Mouse (Mus musculus) mesoderm, embryonic 11.5 days (tissue): ENCODE measurements around the gene Efhd1.

Experiments
- DNase-seq: peaks from one replicate; pipeline ENCODE4 v3.0.0-alpha.2; 2012; ENCODE audit warnings: low read depth, low spot score

The Efhd1 gene

DNA sequence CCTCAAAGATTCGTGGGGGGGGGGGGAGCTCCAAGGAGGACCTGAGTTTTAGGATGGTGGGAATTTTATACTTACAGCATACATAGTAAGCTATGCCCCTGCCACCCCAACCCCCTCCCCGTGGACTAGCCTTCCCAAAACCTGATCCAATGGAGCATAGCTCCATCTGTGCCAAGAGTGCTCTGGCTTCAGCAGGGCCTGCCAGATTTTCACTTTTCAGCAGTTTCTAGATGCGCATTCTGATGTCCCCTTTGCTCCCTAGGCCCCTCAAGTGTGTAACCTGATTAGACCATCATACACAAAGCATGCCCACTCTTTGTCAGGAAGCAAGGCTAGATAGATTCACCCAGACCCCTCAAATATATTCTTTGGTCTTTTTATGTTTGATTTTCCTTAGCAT is 6.0 kb downstream of the Efhd1 start:
- no peak for DNase-seq

DNA sequence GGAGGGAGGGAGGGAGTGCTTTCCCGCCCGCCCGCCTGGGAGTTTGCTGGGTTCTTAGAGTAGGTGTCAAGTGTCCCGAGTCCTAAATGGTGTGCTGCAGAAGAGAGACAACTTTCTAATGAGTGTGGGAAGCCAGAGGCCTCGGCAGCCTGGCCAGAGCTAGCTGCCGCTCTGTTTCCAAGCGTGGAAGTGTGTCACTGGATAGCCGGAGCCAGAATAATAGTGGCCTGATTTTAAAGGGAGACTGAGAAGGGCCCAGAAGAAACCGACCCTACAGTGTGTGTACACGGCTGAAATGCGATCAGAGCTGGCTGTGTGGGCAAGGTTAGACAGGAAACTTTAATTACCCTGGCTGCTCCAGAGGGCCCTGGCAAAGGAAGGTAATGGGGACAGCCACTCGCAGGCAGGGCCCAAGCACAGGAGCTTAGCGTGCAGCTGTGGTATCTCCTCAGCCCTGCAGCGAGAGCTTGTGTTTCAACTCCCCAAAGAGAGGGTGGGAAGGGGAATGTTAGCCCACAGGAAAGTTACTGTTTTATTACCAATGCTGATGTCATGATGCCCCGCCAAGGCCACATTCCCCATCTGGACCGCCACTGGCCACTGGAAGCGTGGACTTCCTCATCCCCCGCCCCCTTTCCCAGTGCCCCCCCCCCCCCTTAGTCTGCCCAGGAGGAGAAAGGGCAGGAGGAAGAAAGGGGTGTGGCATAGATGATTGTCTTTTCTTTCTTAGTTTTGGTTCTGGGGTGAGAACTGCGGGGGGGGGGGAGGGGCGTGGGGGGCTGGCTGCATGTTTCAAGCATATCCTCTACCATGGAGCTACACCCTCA is 6.7 kb downstream of the Efhd1 start:
- DNase-seq, result peak; percentile 59

GRCm38 (mm10) chr1:87271596-87271995 is 7.4 kb downstream of the Efhd1 start:
- no peak for DNase-seq

DNA sequence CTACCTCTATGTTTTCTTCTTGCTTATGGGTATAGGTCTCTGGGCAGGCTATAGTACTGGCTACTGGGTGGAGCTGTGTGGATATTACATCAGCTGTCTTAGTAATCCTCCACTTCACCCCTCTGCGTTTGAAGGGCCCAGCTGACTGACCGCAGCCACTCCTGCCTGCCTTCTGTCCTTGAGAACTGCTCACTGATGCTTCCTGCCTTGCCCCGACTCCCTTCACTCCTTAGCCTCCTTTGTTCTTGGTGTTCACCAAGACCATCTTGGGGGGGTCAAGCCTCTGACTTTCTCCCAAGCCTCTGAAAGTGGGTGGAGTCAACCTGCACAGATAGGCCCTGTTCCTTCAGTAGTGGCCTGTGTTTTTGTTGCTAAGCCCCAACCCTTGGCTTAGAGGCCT is 8.3 kb downstream of the Efhd1 start:
- DNase-seq, result no peak

DNA sequence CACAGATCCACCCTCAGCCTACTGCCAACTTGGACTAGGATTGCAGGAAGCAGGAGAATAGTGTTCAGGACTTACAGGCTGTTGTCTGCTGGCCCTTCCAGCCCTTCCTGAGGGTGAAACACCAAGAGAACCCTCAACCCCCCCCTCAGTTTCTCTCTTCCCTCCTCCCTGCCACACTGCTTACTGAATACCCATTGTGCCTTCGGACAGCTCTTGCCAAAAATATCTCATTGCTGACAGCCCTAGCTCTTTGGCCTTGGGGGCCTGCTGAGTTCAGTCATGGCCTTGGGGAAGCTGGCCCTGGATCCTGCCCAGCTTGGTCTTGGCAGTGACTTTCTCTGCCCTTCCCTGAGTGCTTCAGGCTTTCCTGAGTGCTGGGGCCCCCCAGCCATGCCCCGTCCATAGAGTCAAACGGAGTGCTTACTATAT is 9.4 kb downstream of the Efhd1 start:
- no peak for DNase-seq

GRCm38 (mm10) chr1:87274134-87274533 is 10.0 kb downstream of the Efhd1 start:
- no peak for DNase-seq

- no peak for DNase-seq
Observed at GRCm38 (mm10) chr1:87275151-87275550, 11.0 kb downstream of the Efhd1 start.

DNA sequence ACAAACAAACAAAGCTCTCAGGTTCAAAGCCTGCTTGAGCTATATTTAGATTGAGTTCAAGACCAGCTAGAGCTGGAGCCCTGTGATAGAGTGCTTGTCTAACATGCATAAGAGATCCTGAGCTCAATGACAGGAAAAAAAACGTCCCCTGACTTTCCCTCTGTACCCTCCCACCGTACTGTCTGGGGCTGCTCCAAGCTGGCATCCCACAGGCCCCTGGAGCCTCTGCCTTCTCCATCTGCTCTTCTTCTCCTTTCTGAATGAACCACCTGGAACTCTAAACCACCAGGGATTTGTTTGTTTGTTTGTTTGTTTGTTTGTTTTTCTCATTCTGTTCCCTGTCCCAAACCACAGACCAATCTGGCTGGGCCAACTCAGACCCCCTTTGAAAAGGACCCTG is 11.9 kb downstream of the Efhd1 start:
- DNase-seq, result no peak

DNA sequence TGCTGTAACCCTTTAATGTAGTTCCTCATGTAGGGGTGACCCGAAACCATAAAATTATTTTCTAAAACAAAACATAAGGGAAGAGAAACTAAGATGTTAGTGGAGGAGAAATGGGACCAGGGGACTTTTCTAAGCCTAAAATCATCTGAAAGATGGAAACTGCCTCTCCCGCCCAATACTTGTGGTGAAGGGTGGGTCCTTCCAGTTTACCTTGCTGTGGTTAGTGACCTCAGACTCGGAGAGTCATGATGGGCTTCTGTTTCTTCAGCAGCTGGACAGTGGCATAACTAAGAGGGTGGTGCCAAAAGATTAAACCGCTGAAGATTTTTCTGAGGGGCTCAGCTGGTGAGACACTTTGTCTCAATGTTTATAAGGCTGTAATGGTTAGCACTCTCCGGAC is 16.1 kb downstream of the Efhd1 start:
- no peak for DNase-seq

DNA sequence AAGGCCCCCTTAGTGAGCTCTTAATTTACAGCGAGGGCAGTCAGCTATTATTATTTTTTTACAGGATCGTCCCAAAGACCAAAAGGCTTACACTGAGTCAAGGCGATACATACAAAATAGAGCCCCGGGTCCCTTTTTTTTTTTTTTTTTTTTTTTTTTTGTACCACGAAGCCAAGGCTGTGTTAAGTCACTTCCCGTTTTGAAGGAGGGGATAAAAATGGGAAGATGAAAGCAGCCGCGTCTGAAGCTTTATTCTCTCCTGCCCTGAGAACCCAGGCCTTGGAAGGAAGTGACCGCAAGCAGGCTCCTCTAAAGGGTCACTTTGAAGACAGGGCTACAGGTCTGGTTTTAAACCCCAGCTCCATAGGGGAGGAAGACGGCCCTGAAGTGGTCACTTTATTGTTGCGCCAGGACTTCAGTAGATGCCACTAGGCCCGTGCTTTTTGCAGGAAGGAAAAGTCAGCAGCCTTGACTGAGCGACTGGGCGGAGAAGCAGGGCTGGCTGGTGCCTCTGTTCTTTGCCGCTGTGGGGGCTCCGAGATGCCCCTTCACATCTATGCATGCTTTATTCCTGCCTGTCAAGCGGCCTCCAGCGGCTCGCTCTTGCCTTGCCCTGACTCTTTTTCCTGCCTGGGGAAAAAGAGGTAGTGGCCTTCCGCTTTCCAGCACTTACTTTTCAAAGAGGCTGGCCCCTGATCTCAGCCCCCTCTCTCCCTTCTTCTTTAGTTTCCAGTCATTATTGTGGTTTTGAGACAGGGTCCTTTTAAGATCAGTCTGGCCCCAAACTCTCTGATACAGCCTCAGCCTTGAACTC is 17.6 kb downstream of the Efhd1 start:
- DNase-seq, result no peak

DNA sequence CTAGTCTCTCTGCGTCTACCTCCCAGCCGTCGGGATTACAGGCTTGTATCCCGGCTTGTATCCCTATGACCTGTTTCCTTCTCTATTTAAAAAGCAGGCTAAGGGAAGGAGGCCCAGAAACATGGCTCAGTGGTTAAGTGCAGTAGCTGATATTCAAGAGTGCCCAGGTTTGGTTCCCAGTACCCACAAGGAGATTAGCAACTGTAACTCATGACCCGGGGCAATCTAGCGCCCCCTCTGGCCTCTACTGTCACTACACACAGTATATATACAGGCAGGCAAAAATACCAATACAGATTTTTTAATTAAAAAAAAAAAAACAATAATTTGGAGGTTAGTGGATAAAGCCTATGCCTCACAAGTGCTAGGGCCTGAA is 18.2 kb downstream of the Efhd1 start:
- no peak for DNase-seq

GRCm38 (mm10) chr1:87283410-87283960 is 19.3 kb downstream of the Efhd1 start:
- no peak for DNase-seq

GRCm38 (mm10) chr1:87287105-87287504 is 22.9 kb downstream of the Efhd1 start:
- DNase-seq, result no peak

GRCm38 (mm10) chr1:87291416-87291815 is 27.3 kb downstream of the Efhd1 start:
- DNase-seq, result no peak

- peak; percentile 16 for DNase-seq
Observed at GRCm38 (mm10) chr1:87292420-87293190, 28.4 kb downstream of the Efhd1 start.

GRCm38 (mm10) chr1:87294063-87294710 is 30.0 kb downstream of the Efhd1 start:
- DNase-seq, result no peak

- no peak for DNase-seq
Observed at GRCm38 (mm10) chr1:87294951-87295350, 30.8 kb downstream of the Efhd1 start.

DNA sequence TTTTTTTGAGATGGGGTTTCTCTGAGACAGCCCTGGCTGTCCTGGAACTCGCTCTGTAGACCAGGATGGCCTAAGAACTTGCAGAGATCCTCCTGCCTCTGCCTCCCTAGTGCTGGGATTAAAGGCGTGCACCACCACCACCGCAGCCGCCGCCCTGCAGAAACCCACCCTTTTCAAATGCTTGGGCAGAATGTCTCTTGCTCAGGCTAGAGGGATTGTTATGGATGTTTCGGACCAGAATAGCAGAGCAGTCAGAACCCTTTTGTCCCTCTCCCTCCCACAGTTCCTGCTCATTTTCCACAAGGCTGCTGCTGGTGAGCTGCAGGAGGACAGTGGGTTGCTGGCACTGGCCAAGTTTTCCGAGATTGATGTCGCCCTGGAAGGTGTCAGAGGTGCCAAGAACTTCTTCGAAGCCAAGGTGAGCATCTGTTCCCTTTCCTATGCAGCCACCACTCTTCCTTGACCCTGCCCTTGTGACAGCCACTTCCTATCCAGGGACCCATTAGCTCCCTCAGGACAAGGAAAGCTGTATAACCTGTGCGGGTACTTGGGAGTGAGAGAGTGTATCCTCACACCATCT is 33.3 kb downstream of the Efhd1 start:
- no peak for DNase-seq

GRCm38 (mm10) chr1:87300360-87301286 is 36.5 kb downstream of the Efhd1 start:
- DNase-seq, result no peak

DNA sequence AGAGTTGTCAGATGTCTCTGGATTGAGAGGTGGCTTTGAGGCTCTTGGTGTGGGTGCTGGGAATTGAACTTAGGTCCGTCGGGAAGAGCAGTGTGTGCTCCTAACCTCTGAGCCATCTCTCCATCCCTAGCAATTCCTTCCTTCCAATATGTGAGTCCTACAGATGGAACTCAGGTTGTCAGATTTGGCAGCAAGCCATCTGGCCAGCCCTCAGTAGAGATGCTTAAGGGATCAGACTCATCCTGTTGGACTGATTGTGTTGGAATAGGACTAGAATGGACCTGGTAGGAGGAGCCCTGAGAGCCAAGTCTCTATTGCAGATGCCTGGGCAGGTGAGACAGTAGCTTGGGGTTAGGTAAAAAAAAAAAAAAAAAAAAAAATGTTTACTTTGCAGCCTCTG is 37.8 kb downstream of the Efhd1 start:
- DNase-seq, result no peak
